Mouse (Mus musculus) MEL (cell line): ENCODE results near the gene Lpgat1. TPM values are rescaled to one million over a fixed set of nuclear protein-coding genes. Genes with fewer than 3 reads are reported as not detected.

ENCODE experiments used
- DNase-seq: peaks from one replicate; pipeline ENCODE4 v3.0.0; 2011; ENCODE audit warnings: low read depth, low spot score
- H3K27ac ChIP-seq: 2 replicates; pipeline ENCODE4 v1.5.1; 2012; ENCODE audit warnings: low read depth, mild to moderate bottlenecking, control low read depth, low read length, moderate library complexity; ENCODE audit not compliant: control insufficient read depth
- H3K27me3 ChIP-seq, 2 experiments: fragments of 150-350 bp in 1 of 2; sonication (generic) in 1 of 2; 2 replicates each; pipeline ENCODE4 v1.6.1; 2012; ENCODE audit warnings: low read length in 2 of 2, mild to moderate bottlenecking in 2 of 2, improper control_type of control experiment in 1 of 2, moderate library complexity in 1 of 2; ENCODE audit not compliant: insufficient read depth in 2 of 2, control insufficient read depth in 1 of 2
- H3K36me3 ChIP-seq, 2 experiments: 2 replicates each; pipeline ENCODE4 v1.6.1; 2012 to 2014; ENCODE audit warnings: low read length in 2 of 2, improper control_type of control experiment in 1 of 2, inconsistent platforms in 1 of 2, mild to moderate bottlenecking in 1 of 2; ENCODE audit not compliant: insufficient read depth in 2 of 2, control insufficient read depth in 1 of 2
- H3K4me1 ChIP-seq, 2 experiments: fragments of 150-350 bp in 1 of 2; sonication (generic) in 1 of 2; 2 replicates each; pipeline ENCODE4 v1.6.1; 2012; ENCODE audit warnings: low read length in 2 of 2, improper control_type of control experiment in 1 of 2, mild to moderate bottlenecking in 1 of 2; ENCODE audit not compliant: insufficient read depth in 2 of 2, control insufficient read depth in 1 of 2
- H3K4me3 ChIP-seq, 2 experiments: fragments of 150-350 bp in 1 of 2; sonication (generic) in 1 of 2; 2 replicates each; pipeline ENCODE4 v1.5.1; 2012; ENCODE audit warnings: low read depth in 2 of 2, low read length in 2 of 2, mild to moderate bottlenecking in 2 of 2, moderate library complexity in 2 of 2, control low read depth in 1 of 2, improper control_type of control experiment in 1 of 2; ENCODE audit not compliant: control insufficient read depth in 1 of 2, insufficient read depth in 1 of 2
- H3K79me2 ChIP-seq: 2 replicates; pipeline ENCODE4 v1.6.1; 2012; ENCODE audit warnings: mild to moderate bottlenecking, low read length, moderate library complexity; ENCODE audit not compliant: control insufficient read depth, poor library complexity, insufficient read depth
- H3K9ac ChIP-seq: 2 replicates; pipeline ENCODE4 v1.6.1; 2012; ENCODE audit warnings: low read depth, mild to moderate bottlenecking, control low read depth, low read length, moderate library complexity; ENCODE audit not compliant: control insufficient read depth, poor library complexity, severe bottlenecking
- H3K9me3 ChIP-seq: fragments of 150-350 bp; sonication (generic); replicated peaks from 2 replicates; pipeline ENCODE4 v1.6.1; 2012; ENCODE audit warnings: mild to moderate bottlenecking, low read length, improper control_type of control experiment, moderate library complexity; ENCODE audit not compliant: insufficient read depth
- CTCF ChIP-seq, 3 experiments: IDR thresholded peaks in 2 of 3; conservative IDR thresholded peaks in 1 of 3; 2 replicates each; pipeline ENCODE4 v1.5.1; 2011 to 2012; ENCODE audit warnings: low read length in 3 of 3, low read depth in 2 of 3, mild to moderate bottlenecking in 2 of 3, improper control_type of control experiment in 1 of 3, inconsistent platforms in 1 of 3, mixed read lengths in 1 of 3, moderate library complexity in 1 of 3; ENCODE audit not compliant: control insufficient read depth in 1 of 3, insufficient read depth in 1 of 3, poor library complexity in 1 of 3, severe bottlenecking in 1 of 3
- HCFC1 ChIP-seq: IDR thresholded peaks from 2 replicates; pipeline ENCODE4 v1.6.1; 2012; ENCODE audit warnings: low read depth, mild to moderate bottlenecking, inconsistent platforms, low read length, improper control_type of control experiment, moderate library complexity
- KAT2A ChIP-seq: conservative IDR thresholded peaks from 2 replicates; pipeline ENCODE4 v1.6.1; 2012; ENCODE audit warnings: low read depth, low read length, improper control_type of control experiment, inconsistent platforms
- MEF2A ChIP-seq: IDR thresholded peaks from 2 replicates; pipeline ENCODE4 v1.6.1; 2014; ENCODE audit warnings: low read depth, mild to moderate bottlenecking, inconsistent platforms, low read length, improper control_type of control experiment; ENCODE audit not compliant: poor library complexity, insufficient replicate concordance, severe bottlenecking; ENCODE audit errors: extremely low read depth
- POLR2AphosphoS5 ChIP-seq: IDR thresholded peaks from 2 replicates; pipeline ENCODE4 v1.6.1; 2012; ENCODE audit warnings: low read depth, borderline replicate concordance, mild to moderate bottlenecking, inconsistent platforms, low read length, moderate library complexity, mixed read lengths
- RCOR1 ChIP-seq: IDR thresholded peaks from 2 replicates; pipeline ENCODE4 v1.6.1; 2012; ENCODE audit warnings: low read depth, mild to moderate bottlenecking, inconsistent platforms, low read length, improper control_type of control experiment
- TBP ChIP-seq: IDR thresholded peaks from 2 replicates; pipeline ENCODE4 v1.8.0; 2011; ENCODE audit warnings: low read depth, low read length, improper control_type of control experiment
- UBTF ChIP-seq: IDR thresholded peaks from 2 replicates; pipeline ENCODE4 v1.6.1; 2012; ENCODE audit warnings: low read depth, mild to moderate bottlenecking, inconsistent platforms, low read length, improper control_type of control experiment, moderate library complexity, borderline replicate concordance; ENCODE audit not compliant: insufficient read depth
- USF1 ChIP-seq: IDR thresholded peaks from 2 replicates; pipeline ENCODE4 v1.6.1; 2014; ENCODE audit warnings: low read depth, mild to moderate bottlenecking, inconsistent platforms, low read length, improper control_type of control experiment, moderate library complexity
- polyA plus RNA-seq, 2 experiments: library from polyadenylated mRNA; stranded (reverse) in 1 of 2; unstranded in 1 of 2; fragments of >175 nt in 1 of 2; fragments of >200 nt in 1 of 2; gene quantifications; 2 replicates each; pipeline versions ENCODE4 v1.2.1 to v1.2.4; 2012; ENCODE audit warnings: low replicate concordance in 2 of 2, low read depth in 1 of 2; ENCODE audit not compliant: insufficient read length in 2 of 2, insufficient read depth in 1 of 2, missing spikeins in 1 of 2
- total RNA-seq: library from RNA; depleted of rRNA; stranded (reverse); fragments of 300-350 nt; gene quantifications from 2 replicates; pipeline ENCODE4 v1.2.3, GENCODE M21; 2012

Gene Lpgat1
- total and polyA plus RNA-seq, 3 experiments: not detected

GRCm38 (mm10) chr1:191805788-191806187 is 88.2 kb downstream of the Lpgat1 start:
- no peaks in the 10 kb centered on the region for H3K36me3 ChIP-seq
- H3K79me2 ChIP-seq: no peaks in the 10 kb centered on the region
- no peak for DNase-seq
- no peak for TF ChIP-seq CTCF (IDR thresholded peaks at IDR 0.05 in 2 of 3, conservative IDR thresholded peaks at IDR 0.05 in 1 of 3; ENCODE audit: control insufficient read depth in 1 of 3, insufficient read depth in 1 of 3, low read depth in 2 of 3, low read length in 3 of 3, poor library complexity in 1 of 3, severe bottlenecking in 1 of 3)
- no peak for TF ChIP-seq UBTF
- no peak for TF ChIP-seq TBP
- no peak for TF ChIP-seq MEF2A
- TF ChIP-seq USF1: no peak
- no peak for TF ChIP-seq POLR2AphosphoS5
- no peak for TF ChIP-seq HCFC1
- TF ChIP-seq RCOR1: no peak
- no peak for TF ChIP-seq KAT2A
- peaks cover 0 to 2% of the 10 kb centered on the region in 2 experiments; a peak in 1 of 4 replicates for H3K27me3 ChIP-seq
- H3K4me3 ChIP-seq: no peak overlapping the region
- H3K4me1 ChIP-seq: peaks cover 0 to 3% of the 10 kb centered on the region in 2 experiments; a peak in 1 of 4 replicates
- no peaks in the 10 kb centered on the region for H3K9me3 ChIP-seq
- no peak overlapping the region for H3K9ac ChIP-seq
- H3K27ac ChIP-seq: no peak overlapping the region

GRCm38 (mm10) chr1:191806740-191807139 is 89.1 kb downstream of the Lpgat1 start:
- peaks cover 0 to 3% of the 10 kb centered on the region in 2 experiments; a peak in 1 of 4 replicates for H3K4me1 ChIP-seq

GRCm38 (mm10) chr1:191807979-191808378 is 90.3 kb downstream of the Lpgat1 start:
- H3K4me1 ChIP-seq: peaks cover 0 to 3% of the 10 kb centered on the region in 2 experiments; a peak in 1 of 4 replicates
- H3K79me2 ChIP-seq: no peaks in the 10 kb centered on the region
- H3K4me3 ChIP-seq: no peak overlapping the region
- no peak overlapping the region for H3K9ac ChIP-seq
- H3K36me3 ChIP-seq: no peaks in the 10 kb centered on the region
- TF ChIP-seq TBP: no peak
- TF ChIP-seq, all 39 proteins: peak for 0
- DNase-seq: no peak
- Histone ChIP-seq H3K27ac (no peak overlapping the region), H3K27me3 (peaks cover 0 to 2% of the 10 kb centered on the region in 2 experiments; a peak in 1 of 4 replicates), H3K9me3 (no peaks in the 10 kb centered on the region)

More at GRCm38 (mm10) chr1:191806740-191807139, 89.1 kb downstream of the Lpgat1 start:
- peaks cover 0 to 2% of the 10 kb centered on the region in 2 experiments; a peak in 1 of 4 replicates for H3K27me3 ChIP-seq
- H3K36me3 ChIP-seq: no peaks in the 10 kb centered on the region
- H3K4me3 ChIP-seq: no peak overlapping the region
- no peaks in the 10 kb centered on the region for H3K9me3 ChIP-seq
- H3K79me2 ChIP-seq: no peaks in the 10 kb centered on the region
- H3K9ac ChIP-seq: no peak overlapping the region
- DNase-seq: no peak
- TF ChIP-seq RCOR1: no peak
- peak; percentile 15 to 39 (median 29); a peak in 3 of 6 replicates for TF ChIP-seq CTCF (IDR thresholded peaks at IDR 0.05 in 2 of 3, conservative IDR thresholded peaks at IDR 0.05 in 1 of 3; ENCODE audit: control insufficient read depth in 1 of 3, insufficient read depth in 1 of 3, low read depth in 2 of 3, low read length in 3 of 3, poor library complexity in 1 of 3, severe bottlenecking in 1 of 3)
- H3K27ac ChIP-seq: no peak overlapping the region
